Mouse (Mus musculus): Measurements from ENCODE around the gene Dazap1. TPM values are rescaled to one million over a fixed set of nuclear protein-coding genes. Genes with fewer than 3 reads are reported as not detected.

The Dazap1 gene
- polyA plus RNA-seq, 1 experiment from 2014 or later = 51.0 TPM

DNA sequence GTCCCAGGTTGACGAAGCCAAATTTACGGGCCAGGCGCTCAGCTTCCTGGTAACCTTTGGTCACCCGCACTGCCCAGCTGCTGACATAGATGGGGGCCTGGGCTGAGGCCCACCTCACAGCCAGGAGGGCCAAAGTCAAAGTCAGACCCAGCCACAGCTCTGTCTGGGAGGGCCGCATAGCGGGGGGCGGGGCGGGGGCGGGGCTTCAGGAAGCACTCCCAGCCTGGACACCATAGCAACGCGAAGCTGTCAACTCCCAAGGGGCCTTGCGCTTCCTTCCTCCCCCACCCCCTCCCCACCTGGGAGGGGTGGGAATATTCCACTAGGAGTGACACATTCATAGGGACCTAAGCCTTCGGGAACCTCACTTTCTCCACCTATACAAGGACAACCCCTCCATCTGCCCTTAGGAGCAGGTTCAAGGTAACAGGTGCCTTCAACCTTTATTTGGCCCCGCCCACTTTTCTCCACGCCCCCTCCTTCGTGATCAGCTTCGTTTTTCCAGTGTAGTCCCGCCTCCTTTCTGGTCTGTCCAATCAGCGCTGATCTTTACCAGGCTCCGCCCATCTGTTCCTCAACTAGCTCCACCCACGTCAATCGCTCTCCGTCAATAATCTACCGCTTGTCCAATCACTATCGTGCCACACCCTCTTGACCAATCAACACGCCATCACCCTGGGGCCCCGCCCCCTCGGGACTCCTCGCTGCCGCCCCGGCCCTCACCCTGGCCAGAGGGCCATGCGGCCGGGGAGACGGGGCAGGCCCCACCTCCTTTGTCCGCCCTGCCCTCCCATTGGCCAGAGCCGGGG is 68.2 kb downstream of the Dazap1 start, which contains the start of the genes Pcsk4 and Reep6:
TSS of gene Pcsk4 (minus strand) at position 226 of the 809 bp plus-strand sequence.
TSS of gene Reep6 (plus strand) at position 681 of the 809 bp plus-strand sequence.
- Histone ChIP-seq H3K27me3 (ENCODE audit: insufficient read depth, poor library complexity, severe bottlenecking) (peaks cover 74% of the 10 kb centered on the region), H3K27ac (peak within 1 kb of the TSS; percentile 71)
- WGBS = 4% methylated on average over 36 of the region's 36 CpGs

DNA sequence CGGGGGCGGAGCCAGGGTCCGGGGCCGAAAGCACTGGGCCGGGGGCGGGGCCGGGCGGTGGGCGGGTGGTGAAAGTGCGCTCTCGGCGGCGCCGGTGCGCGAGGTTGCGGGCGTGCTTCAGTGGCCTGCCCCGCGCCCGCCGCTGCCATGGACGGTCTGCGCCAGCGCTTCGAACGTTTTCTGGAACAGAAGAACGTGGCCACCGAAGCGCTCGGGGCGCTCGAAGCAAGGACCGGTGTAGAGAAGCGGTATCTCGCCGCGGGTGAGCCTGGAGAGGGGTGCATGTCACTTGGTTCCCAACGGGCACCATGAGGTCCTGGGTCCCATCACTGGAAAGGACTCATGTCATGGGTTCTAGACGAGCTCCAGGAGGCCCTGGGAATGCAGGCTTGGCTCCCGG is 68.8 kb downstream of the Dazap1 start:
- Histone ChIP-seq H3K4me1 (replicated peaks) (peaks cover 47% of the 10 kb centered on the region), H3K27ac (peak overlapping the region; percentile 71), H3K36me3 (peaks cover 3% of the 10 kb centered on the region; the same call in 1 of the 2 replicates), H3K27me3 (ENCODE audit: insufficient read depth, poor library complexity, severe bottlenecking) (peaks cover 73% of the 10 kb centered on the region), H3K4me3 (peak overlapping the region; percentile 58), H3K9me3 (no peaks in the 10 kb centered on the region)
- WGBS = 2% methylated on average over 41 of the region's 41 CpGs
- no peak for DNase-seq (ENCODE audit: low spot score)

More for the DNA sequence above, 68.2 kb downstream of the Dazap1 start, which contains the start of the genes Pcsk4 and Reep6:
- H3K4me1 ChIP-seq (replicated peaks) = peaks cover 47% of the 10 kb centered on the region
- H3K36me3 ChIP-seq = no peaks in the 10 kb centered on the region
- H3K9me3 ChIP-seq = no peaks in the 10 kb centered on the region
- peak within 1 kb of the TSS; percentile 58 for H3K4me3 ChIP-seq
- DNase-seq (ENCODE audit: low spot score) = peak; percentile 98

DNA sequence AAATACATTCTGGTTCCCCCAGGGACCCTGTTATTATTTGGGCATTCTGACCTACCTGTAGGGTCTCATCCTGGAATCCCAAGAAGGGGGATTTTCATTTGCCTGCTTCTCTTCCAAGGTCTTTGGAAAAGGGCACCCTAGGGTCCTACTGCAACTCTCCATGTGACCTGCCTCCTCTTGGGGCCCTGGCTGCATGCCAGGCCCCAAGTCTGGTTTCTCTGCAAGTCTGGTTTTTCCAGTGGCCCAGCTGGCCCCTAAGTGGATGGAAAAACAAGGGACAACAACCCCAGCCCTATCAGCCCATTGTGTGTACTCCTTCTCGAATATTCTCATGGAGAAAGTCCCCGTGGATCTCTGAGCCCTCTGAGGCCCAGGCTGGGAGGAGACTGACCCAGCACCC is 69.6 kb downstream of the Dazap1 start:
- H3K27me3 ChIP-seq (ENCODE audit: insufficient read depth, poor library complexity, severe bottlenecking) = peaks cover 73% of the 10 kb centered on the region
- H3K4me1 ChIP-seq (replicated peaks) = peaks cover 52% of the 10 kb centered on the region
- H3K9me3 ChIP-seq = no peaks in the 10 kb centered on the region
- WGBS = 79% methylated on average over 2 of the region's 2 CpGs
- DNase-seq (ENCODE audit: low spot score) = no peak
- peak overlapping the region; percentile 58 for H3K4me3 ChIP-seq
- H3K36me3 ChIP-seq = peaks cover 11% of the 10 kb centered on the region; the same call in 1 of the 2 replicates
- H3K27ac ChIP-seq = peak overlapping the region; percentile 71; the same call in 1 of the 2 replicates

DNA sequence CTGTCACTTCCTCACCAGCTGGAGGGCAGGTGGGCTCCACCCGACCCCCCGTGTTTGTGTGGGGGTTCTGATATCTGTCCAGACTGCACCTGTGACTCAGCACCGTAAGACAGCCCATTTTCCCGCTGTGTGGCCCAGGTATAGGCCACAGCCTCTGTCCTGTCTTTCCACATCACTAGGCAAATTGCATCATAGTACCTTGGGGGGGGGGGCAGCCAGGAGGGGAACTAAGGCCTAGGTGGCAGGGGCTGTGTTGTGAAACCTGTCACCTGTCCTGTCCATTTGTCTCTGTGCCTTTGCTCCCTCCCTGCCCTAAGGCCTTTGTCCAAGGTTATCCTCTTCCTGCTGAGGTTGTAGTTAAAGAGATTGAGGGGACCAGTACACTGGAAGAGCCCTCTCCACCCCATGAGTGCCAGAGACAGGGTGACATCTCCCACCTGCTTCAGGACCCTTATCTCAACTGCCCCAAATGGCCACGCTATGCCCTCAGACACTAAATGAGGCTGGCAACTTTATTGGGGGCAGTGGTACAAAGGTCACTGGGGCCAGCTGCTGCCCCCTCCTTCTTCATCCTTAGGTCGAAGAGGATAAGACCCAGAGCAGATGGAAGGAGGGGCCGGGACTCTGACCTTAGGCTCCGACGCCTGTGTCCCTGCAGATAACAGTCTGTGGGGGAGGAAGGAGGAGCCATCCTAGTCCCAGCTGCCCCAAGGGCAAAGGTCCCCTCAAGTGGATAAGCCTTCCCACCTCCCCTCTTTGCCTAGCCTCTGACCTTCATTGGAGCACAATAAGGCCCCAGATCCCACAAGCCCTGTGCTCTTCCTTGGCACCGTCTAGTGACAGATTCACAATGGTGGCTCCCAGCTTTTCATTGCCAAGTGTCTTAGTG is 70.6 kb downstream of the Dazap1 start:
- Histone ChIP-seq H3K4me1 (replicated peaks) (peaks cover 52% of the 10 kb centered on the region), H3K27ac (peak overlapping the region; percentile 77), H3K27me3 (ENCODE audit: insufficient read depth, poor library complexity, severe bottlenecking) (peaks cover 77% of the 10 kb centered on the region), H3K9me3 (no peaks in the 10 kb centered on the region), H3K4me3 (0 out of 2 replicates have a peak overlapping the region, but pooled peaks have one; percentile 58), H3K36me3 (peaks cover 16% of the 10 kb centered on the region; the same call in 1 of the 2 replicates)
- no peak for DNase-seq (ENCODE audit: low spot score)
- 64% methylated on average over 10 of the region's 10 CpGs for WGBS

DNA sequence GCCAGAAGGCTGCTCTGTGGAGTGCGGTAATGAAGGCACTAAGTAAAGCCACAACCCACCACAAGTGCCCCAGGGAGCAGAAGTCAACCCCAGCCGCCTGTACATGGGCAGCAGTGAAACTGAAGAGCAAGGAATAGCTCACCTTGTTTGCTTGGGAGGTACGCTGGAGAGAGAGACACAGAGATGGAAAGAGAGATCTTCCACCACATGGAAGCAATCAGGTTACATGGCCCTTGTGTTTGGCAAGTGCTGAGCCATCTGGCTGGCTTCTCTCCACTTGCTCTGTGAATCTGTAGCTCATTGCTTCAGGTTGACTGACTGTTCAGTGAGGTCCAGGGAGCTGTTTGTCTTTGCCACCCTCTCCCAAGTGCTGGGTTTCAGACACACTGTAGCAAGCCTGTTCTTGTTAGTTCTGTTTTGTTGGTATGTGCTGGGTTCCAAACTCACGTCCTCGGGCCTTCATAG is 71.3 kb downstream of the Dazap1 start:
- WGBS = 74% methylated on average over 5 of the region's 5 CpGs
- Histone ChIP-seq H3K27me3 (ENCODE audit: insufficient read depth, poor library complexity, severe bottlenecking) (peaks cover 77% of the 10 kb centered on the region), H3K27ac (peak overlapping the region; percentile 77), H3K9me3 (no peaks in the 10 kb centered on the region), H3K36me3 (peaks cover 16% of the 10 kb centered on the region; the same call in 1 of the 2 replicates), H3K4me3 (no peak overlapping the region), H3K4me1 (replicated peaks) (peaks cover 52% of the 10 kb centered on the region)
- no peak for DNase-seq (ENCODE audit: low spot score)

DNA sequence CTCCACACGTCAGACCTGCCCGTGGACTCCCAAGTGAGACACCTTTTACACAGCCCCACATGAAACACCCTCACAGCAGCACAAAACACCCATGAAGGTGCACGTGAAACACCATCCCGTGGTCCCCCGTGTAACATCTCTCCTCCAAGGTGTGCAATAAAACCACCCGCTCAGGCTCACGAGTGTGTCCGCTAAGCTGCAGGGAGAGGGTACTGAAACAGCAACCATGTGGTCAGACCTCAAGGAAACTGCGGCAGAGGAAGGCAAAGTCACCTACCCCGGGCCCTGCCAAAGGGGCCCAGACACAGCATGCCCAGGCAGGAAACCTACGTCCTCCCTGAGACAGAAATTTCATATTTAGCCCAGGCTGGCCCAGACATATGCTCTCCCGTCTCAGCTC is 75.0 kb downstream of the Dazap1 start:
- peaks cover 81% of the 10 kb centered on the region for H3K27me3 ChIP-seq (ENCODE audit: insufficient read depth, poor library complexity, severe bottlenecking)
- no peaks in the 10 kb centered on the region for H3K9me3 ChIP-seq
- peaks cover 39% of the 10 kb centered on the region for H3K4me1 ChIP-seq (replicated peaks)
- no peak for DNase-seq (ENCODE audit: low spot score)
- whole genome bisulfite sequencing = 92% methylated on average over 12 of the region's 12 CpGs
- peaks cover 16% of the 10 kb centered on the region; the same call in 1 of the 2 replicates for H3K36me3 ChIP-seq
- H3K4me3 ChIP-seq = no peak overlapping the region
- no peak overlapping the region for H3K27ac ChIP-seq

Other genes with a start within 250 kb of the Dazap1 start
- gene Arhgap45, start 244.8 kb upstream of the Dazap1 start, polyA plus RNA-seq (2016; fragmentation: Nextera tagmentation; extraction: Ambion mirVana) = 8.4 and 9.0 TPM in 2 replicates
- 261 and 268 TPM in 2 replicates for gene Polr2e, start 221.7 kb upstream of the Dazap1 start, polyA plus RNA-seq (2016; fragmentation: Nextera tagmentation; extraction: Ambion mirVana)
- gene Gpx4, start 214.3 kb upstream of the Dazap1 start, polyA plus RNA-seq (2016; fragmentation: Nextera tagmentation; extraction: Ambion mirVana) = 681 and 705 TPM in 2 replicates
- gene Sbno2, start 155.9 kb upstream of the Dazap1 start, polyA plus RNA-seq (2016; fragmentation: Nextera tagmentation; extraction: Ambion mirVana) = 16.8 and 17.2 TPM in 2 replicates
- gene Stk11, start 145.7 kb upstream of the Dazap1 start, polyA plus RNA-seq (2016; fragmentation: Nextera tagmentation; extraction: Ambion mirVana) = 18.5 and 21.1 TPM in 2 replicates
- 484 and 504 TPM in 2 replicates for gene Atp5d, start 122.9 kb upstream of the Dazap1 start, polyA plus RNA-seq (2016; fragmentation: Nextera tagmentation; extraction: Ambion mirVana)
- 7.1 and 15.0 TPM in 2 replicates for gene Cbarp, start 120.7 kb upstream of the Dazap1 start, polyA plus RNA-seq (2016; fragmentation: Nextera tagmentation; extraction: Ambion mirVana)
- 22.3 and 24.6 TPM in 2 replicates for gene Midn, start 113.2 kb upstream of the Dazap1 start, polyA plus RNA-seq (2016; fragmentation: Nextera tagmentation; extraction: Ambion mirVana)
- gene Cirbp, start 95.5 kb upstream of the Dazap1 start, polyA plus RNA-seq (2016; fragmentation: Nextera tagmentation; extraction: Ambion mirVana) = 95.3 and 153 TPM in 2 replicates
- gene 1600002K03Rik, start 88.5 kb upstream of the Dazap1 start, polyA plus RNA-seq (2016; fragmentation: Nextera tagmentation; extraction: Ambion mirVana) = 12.9 and 14.4 TPM in 2 replicates
- 41.3 and 43.7 TPM in 2 replicates for gene Efna2, start 82.0 kb upstream of the Dazap1 start, polyA plus RNA-seq (2016; fragmentation: Nextera tagmentation; extraction: Ambion mirVana)
- 63.6 and 102 TPM in 2 replicates for gene Mum1, start 35.1 kb upstream of the Dazap1 start, polyA plus RNA-seq (2016; fragmentation: Nextera tagmentation; extraction: Ambion mirVana)
- 303 and 313 TPM in 2 replicates for gene Ndufs7, start 12.4 kb upstream of the Dazap1 start, polyA plus RNA-seq (2016; fragmentation: Nextera tagmentation; extraction: Ambion mirVana)
- gene Gamt, start 474 bp upstream of the Dazap1 start, polyA plus RNA-seq (2016; fragmentation: Nextera tagmentation; extraction: Ambion mirVana) = 38.3 and 45.1 TPM in 2 replicates
- gene Rps15, start 31.0 kb downstream of the Dazap1 start, polyA plus RNA-seq (2016; fragmentation: Nextera tagmentation; extraction: Ambion mirVana) = 971 and 1,039 TPM in 2 replicates
- 30.4 and 86.1 TPM in 2 replicates for gene Apc2, start 34.5 kb downstream of the Dazap1 start, polyA plus RNA-seq (2016; fragmentation: Nextera tagmentation; extraction: Ambion mirVana)
- gene 2310011J03Rik, start 59.1 kb downstream of the Dazap1 start, polyA plus RNA-seq (2016; fragmentation: Nextera tagmentation; extraction: Ambion mirVana) = 55.6 and 60.9 TPM in 2 replicates
- gene Pcsk4, start 68.0 kb downstream of the Dazap1 start, polyA plus RNA-seq (2016; fragmentation: Nextera tagmentation; extraction: Ambion mirVana) = 3.3 and 3.9 TPM in 2 replicates
- gene Reep6, start 68.5 kb downstream of the Dazap1 start, polyA plus RNA-seq (2016; fragmentation: Nextera tagmentation; extraction: Ambion mirVana) = 7.2 and 11.2 TPM in 2 replicates
- 0.45 and 1.3 TPM in 2 replicates for gene Adamtsl5, start 86.9 kb downstream of the Dazap1 start, polyA plus RNA-seq (2016; fragmentation: Nextera tagmentation; extraction: Ambion mirVana)
- 0.22 and 0.44 TPM in 2 replicates for gene Plk5, start 95.0 kb downstream of the Dazap1 start, polyA plus RNA-seq (2016; fragmentation: Nextera tagmentation; extraction: Ambion mirVana)
- gene Mex3d, start 126.2 kb downstream of the Dazap1 start, polyA plus RNA-seq (2016; fragmentation: Nextera tagmentation; extraction: Ambion mirVana) = 7.2 and 8.8 TPM in 2 replicates
- 341 and 365 TPM in 2 replicates for gene Mbd3, start 138.1 kb downstream of the Dazap1 start, polyA plus RNA-seq (2016; fragmentation: Nextera tagmentation; extraction: Ambion mirVana)
- 648 and 654 TPM in 2 replicates for gene Uqcr11, start 145.3 kb downstream of the Dazap1 start, polyA plus RNA-seq (2016; fragmentation: Nextera tagmentation; extraction: Ambion mirVana)
- gene Tcf3, start 172.2 kb downstream of the Dazap1 start, polyA plus RNA-seq (2016; fragmentation: Nextera tagmentation; extraction: Ambion mirVana) = 191 and 198 TPM in 2 replicates
- 1.1 and 2.0 TPM in 2 replicates for gene Onecut3, start 233.3 kb downstream of the Dazap1 start, polyA plus RNA-seq (2016; fragmentation: Nextera tagmentation; extraction: Ambion mirVana)